Mouse (Mus musculus) olfactory bulb, adult 2 months (tissue): ENCODE results near the gene Cdiptos.

Experiments used
- CTCF ChIP-seq: fragments of 200-500 bp; IDR thresholded peaks from 2 replicates; pipeline ENCODE4 v1.5.1; 2012; ENCODE audit warnings: low read depth, mild to moderate bottlenecking, low read length, moderate library complexity; ENCODE audit not compliant: insufficient read depth
- POLR2A ChIP-seq: fragments of 200-500 bp; IDR thresholded peaks from 2 replicates; pipeline ENCODE4 v1.6.1; 2012; ENCODE audit warnings: mild to moderate bottlenecking, low read depth, low read length, moderate library complexity; ENCODE audit not compliant: insufficient read depth

DNA sequence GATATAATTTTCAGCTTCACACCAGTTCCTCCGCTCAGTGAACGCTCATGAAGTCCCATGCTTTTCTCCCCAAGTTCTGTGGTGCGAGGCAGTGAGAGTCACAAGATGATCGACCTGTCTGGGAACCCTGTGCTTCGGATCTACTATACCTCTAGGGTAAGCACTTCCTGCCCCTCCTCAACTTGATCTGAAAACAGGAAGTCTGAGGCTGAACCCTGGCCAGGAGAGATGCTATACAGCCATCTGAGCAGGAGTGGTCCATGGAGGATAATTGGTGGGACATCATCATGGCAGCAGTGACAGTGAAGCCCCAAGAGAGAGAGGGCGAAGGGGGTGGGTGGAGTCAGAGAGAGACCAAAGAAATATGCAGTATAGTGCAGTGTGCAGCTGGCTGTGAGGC lies 2.9 kb upstream of the Cdiptos start:
- TF ChIP-seq POLR2A, result no peak
- no peak for TF ChIP-seq CTCF
